Mouse (Mus musculus) gonadal fat pad, adult 2 months (tissue): Measurements from ENCODE around the gene Lgr4. TPM values are rescaled to one million over a fixed set of nuclear protein-coding genes. Genes with fewer than 3 reads are reported as not detected.

ENCODE experiments used
- DNase-seq: peaks from one replicate; pipeline ENCODE4 v3.0.0-alpha.2; 2012; ENCODE audit warnings: low read depth
- polyA plus RNA-seq: library from polyadenylated mRNA; depleted of rRNA; stranded (reverse); fragments of >200 nt; gene quantifications from 2 replicates; pipeline ENCODE4 v1.2.3, GENCODE M21; 2012

Lgr4 gene
- polyA plus RNA-seq, 1 experiment, result 31.5 TPM

- DNase-seq, result peak; percentile 99
Observed at GRCm38 (mm10) chr2:109921298-109922035, 4.0 kb downstream of the Lgr4 start.

DNA sequence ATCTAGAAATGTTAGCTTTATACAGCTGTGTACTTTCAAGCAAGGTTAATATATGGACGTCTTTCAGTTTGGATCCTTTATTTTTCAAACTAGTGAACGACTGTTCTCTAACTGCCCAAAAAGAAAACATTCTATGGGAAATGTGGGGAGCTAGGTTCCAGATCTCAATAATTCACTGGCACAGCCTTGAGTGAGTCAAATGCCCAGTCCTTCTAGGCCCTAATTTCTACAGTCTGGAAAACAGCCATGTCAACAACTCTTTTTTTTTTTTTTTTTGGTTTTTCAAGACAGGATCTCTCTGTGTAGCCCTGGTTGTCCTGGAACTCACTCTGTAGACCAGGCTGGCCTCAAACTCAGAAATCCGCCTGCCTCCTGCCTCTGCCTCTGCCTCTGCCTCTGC, 4.9 kb downstream of the Lgr4 start:
- no peak for DNase-seq

- peak; percentile 100 for DNase-seq
Observed at GRCm38 (mm10) chr2:109923031-109923430, 5.6 kb downstream of the Lgr4 start.

GRCm38 (mm10) chr2:109923945-109924344, 6.5 kb downstream of the Lgr4 start:
- DNase-seq, result peak; percentile 90

DNA sequence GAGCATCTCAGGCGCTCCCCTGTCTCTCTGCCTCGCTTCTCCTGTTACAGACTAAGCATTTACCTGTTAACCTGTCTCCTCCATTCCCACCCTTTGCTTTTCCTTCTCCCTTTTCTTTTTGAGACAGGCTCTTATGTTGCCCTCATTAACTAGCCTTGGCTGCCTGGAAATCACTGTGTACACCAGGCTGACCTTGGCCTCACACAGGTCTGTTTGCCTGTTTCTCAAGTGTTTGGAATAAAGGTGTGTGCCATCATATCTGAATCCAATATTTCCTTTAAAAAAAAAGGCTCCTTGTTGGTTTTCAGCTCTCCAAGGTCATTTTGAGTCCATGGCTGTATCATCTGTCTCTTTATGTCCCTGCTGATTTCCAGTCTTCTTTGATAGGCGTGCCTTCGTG, 9.5 kb downstream of the Lgr4 start:
- no peak for DNase-seq

DNA sequence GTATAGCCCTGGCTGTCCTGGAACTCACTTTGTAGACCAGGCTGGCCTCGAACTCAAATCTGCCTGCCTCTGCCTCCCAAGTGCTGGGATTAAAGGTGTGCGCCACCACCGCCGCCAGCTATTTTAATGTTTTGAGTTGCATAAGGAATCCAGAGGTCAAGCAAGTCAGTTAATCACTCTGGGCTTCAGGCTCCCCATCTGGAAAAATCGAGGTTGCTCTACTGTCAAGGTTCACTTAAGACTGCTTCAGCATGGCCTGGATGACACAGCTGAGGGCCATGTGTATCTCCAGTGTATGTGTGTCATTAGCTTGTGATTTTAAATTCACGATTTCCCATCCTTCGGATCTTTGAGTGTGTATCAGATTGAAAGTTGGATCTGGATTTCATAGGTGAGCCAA, 10.0 kb downstream of the Lgr4 start:
- no peak for DNase-seq

- no peak for DNase-seq
Observed at GRCm38 (mm10) chr2:109927876-109928275, 10.4 kb downstream of the Lgr4 start.

- DNase-seq, result no peak
Observed at GRCm38 (mm10) chr2:109928791-109929190, 11.3 kb downstream of the Lgr4 start.

GRCm38 (mm10) chr2:109929256-109929655, 11.8 kb downstream of the Lgr4 start:
- DNase-seq, result no peak

- DNase-seq, result no peak
Observed at GRCm38 (mm10) chr2:109930366-109930765, 12.9 kb downstream of the Lgr4 start.

- no peak for DNase-seq
Observed at GRCm38 (mm10) chr2:109930771-109931170, 13.3 kb downstream of the Lgr4 start.

DNA sequence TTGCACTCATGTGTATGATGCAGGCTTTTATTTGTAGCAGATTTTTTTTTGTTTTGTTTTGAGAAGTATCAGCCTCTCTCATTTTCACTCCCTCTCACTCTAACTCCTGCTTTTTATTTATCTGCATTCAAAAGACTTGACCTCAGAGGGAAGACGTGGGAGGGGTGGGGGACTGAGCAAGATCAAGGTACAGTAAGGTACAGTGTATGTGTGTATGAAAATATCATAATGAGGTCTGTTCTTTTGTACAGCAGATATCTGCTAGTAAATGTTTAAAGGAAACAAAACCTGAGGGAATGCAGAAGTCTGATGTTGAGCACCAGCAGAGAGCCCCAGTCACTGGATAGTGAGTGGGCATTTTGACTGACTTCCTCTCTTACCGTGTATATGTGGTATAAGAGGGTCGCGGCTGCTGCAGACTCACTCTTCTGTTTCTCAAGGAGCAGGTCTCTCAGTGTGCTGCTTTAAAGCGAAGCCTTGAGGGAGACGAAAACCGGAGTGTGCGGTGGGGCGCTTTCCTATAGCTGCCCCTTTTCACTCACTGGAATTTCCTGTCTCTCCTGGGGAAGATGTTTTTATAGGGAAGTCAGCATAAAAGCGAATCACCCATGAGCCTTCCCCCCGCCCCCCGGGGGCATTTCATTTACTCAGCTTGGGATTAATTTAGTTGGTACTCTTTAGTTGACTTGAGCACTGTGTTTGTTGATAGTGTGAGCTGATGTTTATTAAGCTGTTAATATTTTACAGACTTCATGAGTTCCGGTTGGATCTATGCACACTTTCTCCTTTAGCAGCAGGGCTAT, 14.7 kb downstream of the Lgr4 start:
- no peak for DNase-seq

DNA sequence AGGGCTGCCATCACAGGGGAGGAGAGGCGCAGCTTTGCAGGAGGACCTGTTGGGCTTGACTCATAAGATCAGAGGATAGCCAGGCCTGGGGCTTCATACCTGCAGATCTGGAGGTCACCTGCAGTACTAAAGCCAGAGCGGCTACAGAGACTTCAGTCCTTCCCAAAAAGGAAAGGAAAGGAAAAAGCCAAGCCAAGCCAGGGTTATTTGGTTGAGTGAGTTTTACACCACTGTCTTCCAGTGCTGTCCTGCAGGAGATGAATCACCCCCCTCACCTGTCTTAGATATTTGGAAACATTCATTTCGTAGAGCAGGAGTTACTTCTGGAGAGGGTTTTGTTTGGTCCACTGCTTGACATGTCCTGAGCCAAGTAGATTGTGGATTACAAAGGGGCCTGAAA, 15.7 kb downstream of the Lgr4 start:
- no peak for DNase-seq

- DNase-seq, result no peak
Observed at GRCm38 (mm10) chr2:109934086-109934485, 16.6 kb downstream of the Lgr4 start.

DNA sequence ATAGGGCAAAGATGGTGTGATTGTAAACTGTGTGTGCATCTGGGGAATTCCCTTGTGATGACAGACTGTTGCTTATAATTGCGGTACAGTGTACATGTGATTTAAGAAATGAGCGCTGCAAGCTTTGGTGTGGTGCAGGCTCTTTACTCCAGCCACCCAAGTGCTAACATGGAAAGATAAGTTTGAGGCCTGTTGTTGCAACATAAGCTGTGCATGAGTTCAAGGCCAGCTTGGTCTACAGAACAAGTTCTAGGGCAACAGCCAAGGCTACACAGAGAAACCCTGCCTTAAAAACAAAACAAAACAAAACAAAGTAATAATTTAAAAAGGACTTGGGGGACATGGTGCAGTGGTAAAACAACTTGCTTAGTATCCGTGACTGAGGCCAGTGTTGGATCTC, 17.7 kb downstream of the Lgr4 start:
- no peak for DNase-seq

- DNase-seq, result no peak
Observed at GRCm38 (mm10) chr2:109935754-109936409, 18.4 kb downstream of the Lgr4 start.

- no peak for DNase-seq
Observed at GRCm38 (mm10) chr2:109936410-109936755, 18.9 kb downstream of the Lgr4 start.

DNA sequence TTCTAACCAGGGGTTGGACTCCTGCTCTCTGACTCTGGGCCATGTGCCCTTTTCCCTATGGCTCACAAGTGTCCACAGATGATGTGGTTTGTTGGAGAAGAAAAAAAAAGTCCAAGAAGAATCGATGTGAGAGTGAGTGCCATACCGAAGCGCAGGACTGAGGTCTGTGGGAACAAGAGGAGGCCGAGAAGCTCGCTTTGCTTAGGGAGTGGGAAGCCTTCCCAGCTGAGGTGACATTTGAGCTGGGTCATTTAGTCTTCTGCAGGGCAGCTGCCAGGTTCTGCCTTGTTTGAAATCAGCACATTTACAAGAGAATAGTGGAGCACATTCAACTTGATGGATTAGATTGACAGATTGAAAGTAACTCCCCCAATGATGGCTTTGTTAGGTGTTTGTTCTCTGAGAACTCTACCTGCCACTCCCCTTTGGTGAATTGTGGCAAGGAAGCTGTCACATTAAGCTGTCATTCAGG, 24.6 kb downstream of the Lgr4 start:
- no peak for DNase-seq

DNA sequence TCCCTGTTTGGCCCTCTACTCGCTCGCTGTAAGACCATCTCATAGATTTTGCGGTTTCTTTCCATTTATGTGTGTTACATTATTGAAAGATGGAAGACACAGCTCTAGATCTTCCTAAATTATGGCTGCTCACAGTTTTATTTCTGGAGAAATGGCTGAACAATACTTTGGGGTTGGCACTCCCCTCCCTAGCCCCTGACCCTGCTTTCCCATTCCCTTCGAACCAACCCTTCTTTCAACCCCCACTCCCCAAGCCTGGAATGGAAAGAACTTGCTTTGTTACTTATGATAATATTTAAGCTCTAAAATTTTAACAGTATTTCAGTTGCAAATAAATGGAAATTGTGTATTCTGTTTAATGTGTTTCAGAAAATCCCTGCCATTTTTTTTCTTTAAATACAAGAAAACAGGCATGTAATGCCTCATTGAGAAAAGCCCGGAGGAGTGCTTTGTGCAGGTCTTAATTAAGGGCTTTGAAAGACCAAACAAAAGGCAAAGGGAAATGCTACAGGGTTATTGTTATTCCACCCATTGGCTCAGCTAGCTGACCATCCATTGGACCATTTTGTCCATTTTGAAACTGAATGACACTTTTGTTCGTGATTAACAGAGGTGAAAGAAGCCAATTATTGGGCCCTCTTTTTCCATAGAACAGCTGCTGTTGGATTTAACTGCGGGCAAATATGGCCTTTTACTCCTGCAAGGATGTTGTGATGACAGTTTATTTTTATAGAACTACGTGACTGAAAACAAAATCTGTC, 25.5 kb downstream of the Lgr4 start:
- DNase-seq, result no peak

DNA sequence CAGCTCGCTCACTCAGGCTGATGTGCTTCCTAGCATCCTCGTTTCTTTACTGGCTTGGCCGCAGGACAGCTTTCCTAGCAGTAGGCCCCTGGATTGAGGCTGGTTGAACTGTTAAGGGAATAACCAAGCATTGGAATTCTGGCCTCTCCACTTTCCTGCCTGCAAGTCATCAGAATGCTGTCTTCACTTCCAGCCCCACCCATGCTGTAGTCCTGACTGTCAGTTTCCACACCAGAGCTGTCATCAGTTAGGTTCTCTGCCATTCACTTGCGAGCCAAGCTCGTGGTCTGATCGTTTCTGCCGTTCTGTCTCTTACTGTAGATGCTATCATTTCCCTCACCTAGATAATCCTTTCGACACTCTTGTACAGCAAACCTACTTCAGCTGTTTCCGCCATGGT, 27.5 kb downstream of the Lgr4 start:
- no peak for DNase-seq

DNA sequence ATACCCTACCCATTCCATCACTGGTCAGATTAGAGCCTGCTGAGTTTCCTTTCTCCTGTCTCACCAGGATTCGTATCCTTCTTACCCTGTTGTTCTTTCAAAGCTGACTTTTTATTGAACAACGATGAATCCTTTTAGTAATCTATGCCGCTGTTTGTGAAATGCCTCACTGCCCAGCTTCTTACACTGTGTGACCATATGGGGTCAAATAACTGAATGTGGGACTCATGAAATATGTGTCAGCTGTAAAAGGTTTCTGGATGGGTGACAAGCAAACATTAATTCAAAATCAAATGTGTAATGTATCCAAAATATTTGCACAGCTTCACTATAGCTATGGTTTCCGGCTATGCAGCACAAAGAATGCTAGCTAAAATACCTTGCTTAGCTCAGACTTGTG, 28.1 kb downstream of the Lgr4 start:
- DNase-seq, result no peak

DNA sequence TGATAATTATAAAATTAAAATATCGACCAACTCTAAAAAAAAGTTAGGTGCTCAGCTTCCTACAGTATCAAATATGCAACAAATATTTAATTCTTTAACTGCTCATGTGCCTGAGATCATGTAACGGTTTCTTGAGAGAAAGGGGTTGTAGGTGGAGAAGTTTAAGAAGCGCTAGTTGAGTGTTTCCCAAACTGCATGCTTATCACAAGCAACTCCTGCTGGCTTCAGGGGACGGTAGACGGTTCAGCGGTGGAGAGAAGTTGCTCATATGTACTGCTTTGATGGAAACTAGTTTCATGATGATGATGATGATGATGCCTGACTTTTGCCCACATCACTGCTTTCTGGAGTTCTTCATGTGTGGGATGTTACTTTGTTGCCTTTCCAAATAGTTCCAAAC, 29.0 kb downstream of the Lgr4 start:
- DNase-seq, result no peak
